Mouse (Mus musculus): ENCODE measurements around the gene Ahdc1.

GRCm38 (mm10) chr4:133005233-133005632 is 5.8 kb upstream of the Ahdc1 start:
- TF ChIP-seq CHD2 (IDR thresholded peaks at IDR 0.05; ENCODE audit: low read length) (no peak), POLR2A (IDR thresholded peaks at IDR 0.05; ENCODE audit: low read depth, low read length) (no peak), ZMIZ1 (IDR thresholded peaks at IDR 0.05; ENCODE audit: low read depth, low read length) (no peak), TCF12 (IDR thresholded peaks at IDR 0.05; ENCODE audit: low read depth, low read length) (no peak), CTCF (conservative IDR thresholded peaks at IDR 0.05 in 1 of 2, IDR thresholded peaks at IDR 0.05 in 1 of 2; ENCODE audit: low read depth in 2 of 2, low read length in 2 of 2) (peak; percentile 96 to 98), POLR2AphosphoS2 (IDR thresholded peaks at IDR 0.05; ENCODE audit: low read depth, low read length) (no peak)
